Mouse (Mus musculus) T-cell, adult 2 months (primary cell): ENCODE results near the gene Egr2.

Source experiments
- DNase-seq: peaks from one replicate; pipeline ENCODE4 v3.0.0; 2022; ENCODE audit warnings: low spot score

The Egr2 gene

DNA sequence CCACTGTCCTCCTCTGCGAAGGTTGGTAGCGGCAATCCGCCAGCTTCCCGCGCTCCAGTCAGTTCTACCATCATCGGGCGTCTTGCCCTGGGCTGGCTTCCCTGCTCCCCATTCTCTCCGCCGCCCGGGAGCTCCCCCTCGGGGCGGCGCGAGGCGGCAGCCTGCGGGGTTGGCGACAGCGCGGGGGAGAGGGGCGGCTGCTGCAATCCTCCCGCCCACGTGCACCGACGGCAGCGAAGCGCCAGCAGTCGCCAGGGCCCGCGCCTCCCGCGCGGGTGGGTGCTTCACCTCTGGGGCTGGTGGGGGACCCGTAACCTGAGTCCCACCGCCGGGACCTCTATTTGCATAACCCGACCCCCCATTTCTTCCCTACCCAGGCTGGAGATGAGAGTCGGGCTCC lies at the start of gene Egr2:
Gene Egr2, plus strand, starts transcription at position 220 of the 400 bp plus-strand sequence.
- peak; percentile 58 for DNase-seq

DNA sequence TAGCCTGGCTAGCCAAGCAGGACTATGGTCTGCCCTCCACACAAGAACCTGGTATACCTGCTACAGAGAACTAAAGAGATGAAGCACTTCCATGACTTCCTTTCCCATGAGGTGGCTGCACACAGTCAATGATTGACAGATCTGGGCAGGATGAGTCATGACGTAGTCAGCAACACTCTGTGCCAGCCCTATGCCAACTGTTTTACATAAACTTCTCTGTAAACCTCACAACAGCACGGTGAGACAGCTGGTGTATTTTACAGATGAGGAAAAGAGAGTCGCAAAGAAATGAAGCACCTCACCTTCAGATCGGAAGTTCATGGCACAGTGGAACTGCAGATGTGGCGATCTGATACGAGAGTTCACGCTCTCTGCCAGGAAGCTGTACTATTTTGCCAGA lies 47.8 kb upstream of the Egr2 start:
- no peak for DNase-seq

DNA sequence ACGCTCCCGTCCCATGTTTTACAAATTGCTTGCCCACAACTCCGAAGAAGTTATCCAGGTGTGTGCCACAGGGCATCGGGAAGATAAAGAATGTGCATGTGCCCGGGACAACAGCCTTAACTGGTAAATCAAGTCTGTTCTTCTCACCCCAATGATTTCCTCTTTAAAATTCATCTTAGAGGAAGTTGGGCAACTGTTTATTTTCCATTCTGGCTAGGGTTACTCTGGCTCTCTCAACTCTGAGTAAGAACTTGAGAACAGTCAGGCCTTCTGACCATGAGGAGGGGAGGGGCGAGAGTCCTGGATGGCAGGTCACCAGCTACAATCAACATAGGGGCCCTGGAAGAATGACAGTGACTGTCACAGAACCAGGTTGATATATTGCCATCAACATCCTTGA lies 45.4 kb upstream of the Egr2 start:
- no peak for DNase-seq

DNA sequence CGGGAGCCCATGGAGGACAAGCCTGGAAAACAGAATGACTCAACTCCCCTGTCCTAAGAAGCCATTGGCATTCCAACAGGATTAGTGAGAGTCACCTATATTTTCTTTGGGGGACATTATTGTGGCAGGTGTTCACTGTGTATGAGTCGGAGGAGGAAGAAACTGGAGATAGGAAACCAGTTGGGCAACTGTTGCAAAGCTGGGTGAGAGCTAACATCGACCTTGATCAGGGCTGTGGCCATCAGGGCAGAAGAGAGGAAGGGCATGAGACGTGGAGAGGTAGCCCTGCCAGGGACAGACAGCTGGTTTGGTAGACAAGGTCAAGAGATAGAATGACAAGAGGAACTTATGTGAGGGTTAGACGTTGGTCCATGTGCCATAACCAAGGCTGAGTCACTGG lies 44.6 kb upstream of the Egr2 start:
- DNase-seq: no peak

DNA sequence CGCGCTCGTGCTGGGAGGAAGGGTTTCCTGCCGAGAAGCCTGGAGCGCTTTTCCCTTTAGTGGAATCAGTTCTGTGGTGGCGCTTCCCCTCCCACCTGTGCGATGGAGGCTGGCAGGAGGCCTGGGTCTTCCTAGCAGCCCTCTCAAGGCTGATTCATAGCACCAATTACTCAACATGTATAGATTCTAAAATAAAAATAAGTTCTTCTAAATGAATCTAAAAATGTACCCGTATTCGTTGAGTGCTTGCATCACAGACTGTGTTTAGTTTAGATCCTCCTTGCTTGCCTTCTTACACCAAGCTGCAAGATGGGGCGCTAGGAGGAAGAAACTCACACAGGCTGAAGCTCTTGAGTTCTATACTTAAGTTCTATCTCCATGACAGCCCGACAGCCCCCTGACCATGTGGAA lies 43.1 kb upstream of the Egr2 start:
- DNase-seq: no peak

DNA sequence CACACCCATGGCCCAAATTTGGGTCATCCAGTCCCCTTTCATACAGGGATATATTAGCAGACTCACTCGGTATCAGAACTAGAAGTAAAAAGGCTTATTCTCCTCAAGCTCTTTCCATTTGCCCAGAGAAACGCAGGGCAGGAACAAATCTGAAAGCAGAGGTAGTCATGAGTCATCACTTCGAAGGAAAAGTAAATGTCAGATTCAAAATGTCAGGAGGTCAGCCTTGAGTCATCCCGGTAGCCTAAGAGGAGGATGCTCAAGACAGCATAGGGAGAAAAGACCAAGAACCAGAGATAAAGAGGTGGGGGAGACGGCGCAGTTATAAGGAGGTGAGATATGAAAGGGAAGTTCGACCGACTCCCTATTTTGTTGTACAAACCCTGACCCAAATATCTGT lies 41.7 kb upstream of the Egr2 start:
- no peak for DNase-seq

DNA sequence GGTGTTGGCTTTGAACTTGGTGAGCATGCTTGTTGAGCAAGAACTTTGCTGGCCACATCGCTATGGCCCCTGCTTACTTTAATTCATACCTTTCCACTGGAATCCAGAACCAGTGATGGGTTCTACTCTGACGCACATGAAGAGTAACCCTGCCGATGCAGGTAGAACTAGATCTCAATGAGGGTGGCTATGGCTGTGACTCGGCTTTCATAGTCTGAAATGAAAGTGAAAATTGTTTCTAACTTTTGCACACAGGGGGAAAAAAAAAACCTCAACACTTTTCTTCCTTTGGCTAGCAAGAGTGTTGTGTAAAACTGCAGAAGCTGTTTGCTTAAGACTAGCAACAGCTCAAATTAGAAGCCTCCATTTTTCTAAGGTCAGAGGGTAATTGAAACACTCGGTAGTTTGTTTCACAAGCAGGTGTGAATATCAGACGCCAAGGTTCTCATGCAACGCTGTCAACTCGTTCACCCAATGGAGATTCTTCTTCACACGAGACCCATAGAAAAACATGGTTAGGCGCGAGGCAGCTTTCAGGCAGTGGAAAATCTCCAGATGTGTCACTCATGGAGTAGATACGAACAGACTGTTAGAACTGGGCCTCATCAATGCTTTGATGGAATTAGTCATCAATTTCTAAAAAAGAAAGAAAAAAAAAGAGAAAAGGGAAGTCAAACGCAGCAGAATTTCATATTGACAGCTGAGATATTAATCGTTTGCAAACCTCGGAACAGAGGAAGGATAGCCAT lies 38.0 kb upstream of the Egr2 start:
- peak; percentile 31 for DNase-seq

DNA sequence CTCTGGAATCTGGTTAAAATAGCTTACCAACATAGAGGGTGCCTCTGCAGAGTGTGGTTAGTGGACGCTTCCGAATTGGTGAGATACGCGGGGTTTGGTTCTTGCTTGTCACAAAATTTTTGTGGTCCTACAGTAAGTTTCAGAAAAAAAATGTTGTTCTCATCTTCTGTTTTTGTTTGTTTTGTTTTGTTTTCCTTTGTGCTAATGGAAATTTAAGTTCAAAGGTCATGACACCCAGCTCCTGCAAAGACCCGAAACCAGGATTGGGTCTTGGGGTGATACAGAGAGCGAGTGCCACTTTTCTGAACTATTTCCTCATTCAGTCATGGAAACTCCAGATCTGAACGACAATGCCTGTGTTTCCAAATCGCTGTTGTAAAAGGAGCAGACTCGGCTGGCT lies 37.3 kb upstream of the Egr2 start:
- DNase-seq: no peak

DNA sequence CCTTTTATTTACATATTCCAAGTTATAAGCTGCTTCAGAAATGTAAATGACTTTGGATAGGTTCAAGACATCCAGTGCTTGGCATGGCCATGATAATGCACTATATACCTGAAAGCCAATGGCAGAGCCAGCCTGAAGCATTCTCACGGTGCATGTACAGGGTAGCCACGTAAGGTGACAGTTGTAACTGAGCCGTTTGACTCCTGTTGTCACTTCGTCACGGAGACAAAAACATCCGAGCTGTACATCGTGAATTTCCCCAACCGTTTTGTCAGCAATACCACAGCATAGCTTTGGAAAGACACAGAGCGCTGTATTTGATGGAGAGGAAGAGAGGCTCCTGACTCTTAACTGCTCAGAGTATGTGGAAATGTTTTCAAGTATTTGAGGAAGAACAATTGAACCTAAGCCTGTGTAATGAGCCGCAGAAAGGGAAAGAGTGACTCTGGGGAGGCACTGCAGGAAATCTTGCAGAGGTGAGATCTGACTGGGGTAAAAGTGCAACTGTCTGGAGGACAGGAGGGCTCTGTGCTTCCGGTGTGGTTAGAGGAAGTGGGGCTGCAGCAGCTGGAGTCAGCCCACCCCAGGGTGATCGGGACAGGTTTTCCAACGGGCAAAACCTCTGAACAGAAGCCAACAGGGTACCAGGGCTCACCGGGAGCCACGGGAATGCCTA lies 31.8 kb upstream of the Egr2 start:
- peak; percentile 57 for DNase-seq

DNA sequence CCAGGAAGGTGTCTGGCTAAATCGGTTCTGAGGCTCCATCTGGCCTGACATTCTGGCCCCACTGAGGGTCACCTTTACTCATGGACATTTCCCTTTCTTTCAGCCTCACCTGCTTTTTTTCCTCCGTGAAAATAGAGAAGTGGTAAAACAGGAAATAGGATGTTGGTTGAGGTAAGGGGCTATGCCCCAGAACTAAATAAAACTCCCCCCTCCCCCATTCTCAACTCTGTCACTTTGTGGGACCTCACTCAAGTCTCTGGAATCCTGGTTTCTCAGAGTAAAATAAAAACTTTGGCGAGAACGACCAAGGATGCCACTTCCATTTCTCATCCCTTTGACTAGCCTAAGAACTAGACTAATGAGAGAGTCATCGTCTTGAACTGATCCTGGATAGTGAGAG lies 31.2 kb upstream of the Egr2 start:
- no peak for DNase-seq

DNA sequence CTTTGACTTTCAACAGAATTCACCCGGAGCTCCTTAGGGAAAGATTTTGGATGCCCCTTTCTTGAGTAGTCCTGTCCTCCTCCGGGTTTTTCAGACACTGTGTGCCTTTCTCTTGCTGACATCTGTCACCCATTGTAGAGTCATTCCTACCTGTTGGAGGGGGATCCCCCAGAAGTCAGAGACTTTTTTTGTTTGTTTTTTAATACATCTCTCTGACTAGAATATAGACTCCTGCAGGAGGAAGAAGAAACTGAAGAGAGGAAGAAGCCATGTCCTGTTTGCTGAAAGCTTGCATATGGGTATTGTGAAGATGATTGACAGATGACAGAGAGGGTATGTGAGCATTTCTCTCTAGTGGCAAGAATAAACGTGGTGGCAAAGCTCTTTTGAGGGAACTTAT lies 30.0 kb upstream of the Egr2 start:
- DNase-seq: no peak

DNA sequence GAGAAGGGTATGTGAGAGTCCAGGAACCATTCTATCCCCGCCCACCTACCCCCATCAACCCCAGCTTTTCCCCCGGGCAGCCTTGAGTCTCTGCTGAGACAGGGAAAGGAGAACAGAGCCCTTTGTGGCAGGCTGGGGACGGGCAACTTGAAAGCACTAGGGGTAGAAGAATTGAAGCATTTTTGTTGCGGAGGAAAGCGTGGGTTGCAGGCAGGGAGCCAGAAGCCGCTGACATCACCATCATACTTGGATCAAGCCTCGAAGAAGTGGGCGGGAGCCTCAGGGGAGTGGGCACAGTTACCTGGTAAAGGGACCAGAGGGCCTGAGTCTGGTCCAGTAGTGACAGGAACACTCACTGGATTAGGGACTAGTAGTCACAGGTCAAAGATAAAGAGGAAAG lies 23.1 kb upstream of the Egr2 start:
- DNase-seq: peak; percentile 15

DNA sequence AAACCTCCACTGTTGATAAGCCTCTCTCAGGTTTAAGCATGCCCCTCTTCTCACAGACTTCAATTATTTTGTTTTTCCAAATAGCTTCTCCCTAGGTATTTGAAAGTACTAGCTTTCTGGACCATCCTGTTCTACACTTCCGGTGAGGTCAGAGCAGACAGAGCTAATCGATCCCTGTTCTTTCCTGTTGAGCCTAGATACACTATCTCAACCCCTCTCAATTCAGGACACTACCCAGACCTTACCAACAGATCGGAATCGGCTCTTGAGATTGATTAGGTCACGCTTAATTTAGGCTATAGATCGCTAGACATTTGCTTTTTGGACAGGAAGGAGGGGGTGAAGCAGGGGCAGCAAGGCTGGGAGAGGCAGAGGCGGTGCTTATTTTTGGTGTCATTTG lies 22.4 kb upstream of the Egr2 start:
- no peak for DNase-seq

DNA sequence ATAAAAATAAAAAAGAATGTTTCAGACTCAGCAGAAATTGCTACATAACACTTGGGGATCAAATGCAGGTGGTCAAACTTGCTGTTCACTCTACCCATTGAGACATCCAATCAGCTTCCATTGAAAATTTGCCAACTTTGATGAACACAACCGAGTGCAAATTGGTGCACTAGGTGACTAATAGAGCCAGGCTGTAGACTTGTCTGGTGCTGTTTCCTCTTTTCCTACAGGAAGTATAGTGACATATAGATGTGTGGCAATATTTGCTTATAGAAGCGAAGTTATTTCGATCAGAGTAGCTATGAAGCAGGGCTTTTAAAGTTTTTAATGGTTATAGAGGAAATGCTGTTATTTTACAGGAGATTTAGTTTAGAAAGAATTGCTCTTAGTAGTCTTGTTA lies 16.5 kb upstream of the Egr2 start:
- DNase-seq: no peak

DNA sequence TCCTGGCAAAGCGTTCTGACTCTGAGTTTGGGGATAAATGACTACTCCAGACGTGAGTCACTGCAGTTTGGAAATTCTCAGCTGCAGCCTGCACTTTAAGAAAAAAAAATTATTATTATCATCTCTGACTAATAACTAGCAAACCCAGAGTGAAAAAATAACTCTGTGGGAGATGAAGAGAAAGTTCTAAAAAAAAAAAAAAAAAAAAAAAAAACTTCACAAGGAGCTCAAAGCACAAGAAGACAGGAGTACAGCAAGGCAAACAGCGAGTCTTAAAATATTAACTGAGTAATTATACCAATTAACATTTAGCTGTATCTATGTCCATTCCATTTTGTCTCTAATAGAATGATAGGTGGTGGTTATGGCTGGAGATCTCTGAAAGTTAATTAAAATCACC lies 11.1 kb upstream of the Egr2 start:
- no peak for DNase-seq

DNA sequence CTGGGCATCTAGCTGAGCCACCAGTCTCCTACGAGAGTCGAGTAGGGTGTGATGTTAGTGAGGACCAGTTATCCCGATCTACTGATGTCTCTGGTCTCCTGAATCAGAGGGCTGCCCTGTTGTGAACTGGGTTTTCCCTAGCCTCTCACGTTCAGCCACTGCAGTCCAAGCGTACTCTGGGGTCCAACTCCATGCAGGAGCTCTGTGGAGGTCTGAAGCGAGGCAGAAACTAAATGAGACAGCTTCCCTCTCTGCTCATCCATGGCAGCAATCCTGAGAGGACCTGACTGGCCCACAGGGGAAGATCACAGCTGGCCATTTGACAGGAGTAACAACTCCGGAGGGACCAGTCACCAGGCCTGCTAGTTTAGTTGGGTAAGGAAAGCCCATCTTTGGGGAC lies 10.6 kb upstream of the Egr2 start:
- DNase-seq: no peak

DNA sequence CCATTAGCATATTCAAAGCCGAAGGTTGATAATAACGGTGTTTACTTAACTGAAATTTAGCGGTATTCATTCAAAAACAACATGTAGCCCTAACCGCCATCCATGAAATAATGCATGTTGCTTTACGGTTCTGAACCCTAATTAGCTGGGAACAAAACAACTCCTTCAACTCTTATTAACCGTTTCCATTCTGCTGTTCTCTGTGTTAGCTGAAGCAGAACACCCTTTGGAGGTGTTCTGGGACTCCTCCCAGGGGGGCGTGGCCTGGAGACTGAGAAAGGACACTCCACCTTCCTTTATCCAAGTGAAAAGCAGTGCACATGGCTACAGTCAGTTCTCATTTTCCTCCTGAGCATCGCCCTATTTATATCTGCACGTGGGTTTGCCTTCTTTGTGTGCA lies 8.8 kb upstream of the Egr2 start:
- DNase-seq: no peak

DNA sequence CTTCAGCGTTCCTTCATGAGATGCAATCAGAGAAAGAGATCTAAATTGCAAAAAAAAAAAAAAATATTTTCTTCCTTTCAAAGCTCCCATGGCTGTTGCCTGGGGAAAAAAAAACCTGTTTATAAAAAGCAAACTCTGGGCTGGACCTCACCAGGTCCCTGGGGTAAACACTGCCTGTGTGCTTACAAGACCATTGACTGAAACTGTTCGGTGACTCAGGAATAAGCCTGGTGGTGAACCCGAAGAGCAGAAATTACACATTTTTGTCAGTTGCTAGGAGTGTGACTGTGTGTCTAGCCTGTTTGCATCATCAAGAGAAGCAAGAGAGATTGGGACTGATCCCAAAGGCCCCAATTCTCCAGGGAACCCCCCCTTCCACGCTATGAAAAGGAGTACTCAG lies 5.5 kb upstream of the Egr2 start:
- no peak for DNase-seq

DNA sequence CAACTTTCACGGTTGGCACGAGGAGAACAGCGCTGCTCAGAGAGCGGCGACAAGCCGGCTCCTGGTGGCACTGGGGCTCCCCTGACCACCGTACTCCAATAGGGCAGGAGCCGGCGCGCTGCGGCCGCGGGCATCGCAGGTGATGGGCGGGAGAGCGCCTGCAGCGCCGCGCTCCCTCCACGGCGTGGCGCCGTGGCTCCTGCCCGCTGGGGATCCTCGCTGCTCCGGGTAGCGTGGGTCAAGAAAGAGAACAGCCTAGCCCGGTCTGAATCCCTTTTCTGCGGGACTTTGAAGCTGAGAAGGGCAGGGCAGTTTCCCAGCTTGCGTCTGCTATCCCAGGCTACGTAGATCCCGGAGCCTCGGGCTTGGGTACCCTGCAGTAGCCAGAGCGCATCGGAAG lies 697 bp downstream of the Egr2 start:
- DNase-seq: peak; percentile 63

DNA sequence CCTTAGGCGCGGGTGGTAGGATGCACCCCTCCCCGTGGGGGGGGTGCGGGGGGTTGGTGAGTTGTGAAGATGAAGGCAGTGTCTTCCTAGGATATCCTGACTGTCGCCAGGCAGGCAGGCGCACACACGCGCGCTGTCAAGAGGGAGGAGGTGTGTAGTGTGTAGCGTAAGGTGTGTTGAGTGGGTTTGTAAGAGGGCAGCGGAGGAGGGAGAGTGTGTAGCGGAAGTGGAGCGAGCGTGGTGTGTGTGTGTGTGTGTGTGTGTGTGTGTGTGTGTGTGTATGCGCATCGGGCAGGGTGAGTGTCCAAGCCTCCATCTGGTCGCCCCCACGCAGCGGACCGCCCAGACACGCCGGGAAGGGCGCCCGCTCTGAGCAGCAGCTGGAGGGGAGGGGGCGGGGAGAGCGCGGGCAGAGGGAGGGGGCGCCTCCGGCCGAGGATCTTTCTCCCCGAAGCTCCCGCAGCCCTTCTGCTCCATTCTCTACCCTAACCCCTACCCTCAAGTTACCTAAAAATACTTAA lies 1.4 kb downstream of the Egr2 start:
- peak; percentile 52 for DNase-seq

DNA sequence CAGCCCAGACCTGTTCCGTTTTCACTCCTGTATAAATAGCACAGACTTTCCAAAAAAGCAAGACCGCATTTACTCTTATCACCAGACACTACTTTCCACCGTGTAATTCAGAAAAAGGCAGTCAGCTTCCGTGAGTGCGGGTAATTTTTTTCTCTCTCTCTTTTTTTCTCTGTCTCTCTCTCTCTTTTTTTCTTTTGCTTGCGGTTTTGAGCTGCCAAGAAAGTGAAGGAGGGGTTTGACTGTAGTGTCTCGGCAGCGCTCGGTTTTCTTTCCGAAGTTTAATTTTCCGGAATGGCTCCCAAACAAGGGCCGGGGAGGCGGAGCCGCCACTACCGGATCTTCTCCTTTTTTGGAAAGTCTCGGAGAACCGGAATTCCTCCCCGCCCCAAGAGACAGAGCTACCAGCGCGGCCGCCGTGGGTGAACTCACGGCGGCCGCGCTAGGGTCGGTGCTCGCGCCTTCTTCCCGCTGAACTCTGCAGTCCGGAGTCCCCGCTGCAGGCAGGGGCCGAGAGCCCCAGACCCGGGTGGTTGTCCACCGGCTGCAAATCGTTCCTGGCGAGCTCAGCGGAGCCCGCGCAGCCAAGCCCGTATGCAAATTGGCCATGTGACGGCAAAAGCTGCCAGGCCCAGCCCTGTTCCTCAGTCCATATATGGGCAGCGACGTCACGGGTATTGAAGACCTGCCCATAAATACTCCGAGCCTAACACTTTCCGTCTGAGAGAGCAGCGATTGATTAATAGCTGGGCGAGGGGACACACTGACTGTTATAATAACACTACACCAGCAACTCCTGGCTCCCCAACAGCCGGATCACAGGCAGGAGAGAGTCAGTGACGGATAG lies 2.1 kb downstream of the Egr2 start:
- DNase-seq: peak; percentile 97

DNA sequence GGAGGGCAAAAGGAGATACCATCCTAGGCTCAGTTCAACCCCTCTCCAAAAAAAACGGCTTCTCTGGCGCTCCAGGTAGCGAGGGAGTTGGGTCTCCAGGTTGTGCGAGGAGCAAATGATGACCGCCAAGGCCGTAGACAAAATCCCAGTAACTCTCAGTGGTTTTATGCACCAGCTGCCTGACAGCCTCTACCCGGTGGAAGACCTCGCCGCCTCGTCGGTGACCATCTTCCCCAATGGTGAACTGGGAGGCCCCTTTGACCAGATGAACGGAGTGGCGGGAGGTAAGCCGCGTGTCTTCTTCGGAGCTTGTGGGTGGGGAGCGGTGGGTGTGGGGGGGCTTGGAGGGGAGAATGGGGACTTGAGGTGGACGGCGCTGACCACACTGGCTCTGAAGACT lies 2.8 kb downstream of the Egr2 start:
- peak; percentile 7 for DNase-seq
